Mouse (Mus musculus) E14TG2a.4 (cell line): ENCODE results near the gene Apex2.

Experiments used
- H3K27me3 ChIP-seq: 2 replicates; pipeline ENCODE4 v1.6.1; 2014; ENCODE audit warnings: low read length, control low read depth; ENCODE audit not compliant: insufficient read depth
- H3K36me3 ChIP-seq: 2 replicates; pipeline ENCODE4 v1.6.1; 2014; ENCODE audit warnings: low read length, control low read depth; ENCODE audit not compliant: insufficient read depth
- H3K4me1 ChIP-seq: replicated peaks from 2 replicates; pipeline ENCODE4 v1.6.1; 2014; ENCODE audit warnings: low read depth, low read length, control low read depth
- H3K4me3 ChIP-seq: replicated peaks from 2 replicates; pipeline ENCODE4 v1.5.1; 2014; ENCODE audit warnings: mild to moderate bottlenecking, low read length
- H3K9me3 ChIP-seq: 2 replicates; pipeline ENCODE4 v1.6.1; 2014; ENCODE audit warnings: low read length, control low read depth
- CTCF ChIP-seq: conservative IDR thresholded peaks from 2 replicates; pipeline ENCODE4 v1.5.1; 2014; ENCODE audit warnings: low read length
- NANOG ChIP-seq: IDR thresholded peaks from 2 replicates; pipeline ENCODE4 v1.6.1; 2014; ENCODE audit warnings: borderline replicate concordance, low read length, mixed read lengths
- POU5F1 ChIP-seq: IDR thresholded peaks from 2 replicates; pipeline ENCODE4 v1.6.1; 2014; ENCODE audit warnings: low read length, borderline replicate concordance

Apex2 gene

DNA sequence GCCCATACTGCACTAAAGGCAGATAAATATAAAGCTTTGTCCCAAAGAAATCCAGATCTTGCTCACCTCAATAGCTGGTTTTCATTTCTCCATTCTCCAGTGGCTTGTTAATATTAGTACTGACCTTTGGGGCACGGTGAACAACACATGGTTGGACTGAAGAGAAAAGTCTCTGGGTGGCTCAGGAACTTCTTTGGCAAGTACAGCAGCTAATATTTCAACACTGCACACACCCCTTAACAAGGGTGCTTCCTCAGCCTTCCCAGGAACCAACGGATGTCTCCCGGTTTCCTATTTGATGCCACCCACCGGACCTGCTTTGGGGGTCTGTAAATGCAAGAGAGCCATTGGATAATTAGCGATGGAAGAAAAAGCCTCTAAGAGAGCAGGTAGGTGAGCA, at the start of gene Apex2:
Gene Apex2 (minus strand): TSS at position 173 of the 400 bp plus-strand sequence.
- Histone ChIP-seq H3K27me3 (no peaks in the 10 kb centered on the region), H3K4me1 (peaks cover 16% of the 10 kb centered on the region), H3K36me3 (peaks cover 13% of the 10 kb centered on the region), H3K4me3 (peak within 1 kb of the TSS; percentile 79), H3K9me3 (no peaks in the 10 kb centered on the region)
- TF ChIP-seq CTCF (no peak), POU5F1 (no peak)

DNA sequence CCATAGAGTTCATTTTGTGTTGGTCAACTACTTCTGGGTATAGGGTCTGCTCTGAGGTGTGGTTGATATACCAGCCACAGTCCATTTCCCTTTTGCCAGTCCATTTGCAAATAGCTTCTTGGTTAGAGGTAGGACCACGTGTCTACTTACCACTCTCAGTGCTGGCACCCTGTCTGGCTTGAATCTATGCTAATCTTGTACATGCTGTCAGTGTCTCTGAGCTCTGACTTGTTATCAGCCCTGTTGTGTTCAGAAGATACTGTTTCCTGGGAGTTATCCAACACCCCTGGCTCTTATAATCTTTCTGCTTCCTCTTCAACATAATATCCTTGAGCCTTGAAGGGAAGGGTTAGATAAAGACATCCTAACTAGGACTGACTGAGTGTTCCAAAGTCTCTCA, 46.8 kb upstream of the Apex2 start:
- TF ChIP-seq NANOG: no peak
- no peak for TF ChIP-seq CTCF

DNA sequence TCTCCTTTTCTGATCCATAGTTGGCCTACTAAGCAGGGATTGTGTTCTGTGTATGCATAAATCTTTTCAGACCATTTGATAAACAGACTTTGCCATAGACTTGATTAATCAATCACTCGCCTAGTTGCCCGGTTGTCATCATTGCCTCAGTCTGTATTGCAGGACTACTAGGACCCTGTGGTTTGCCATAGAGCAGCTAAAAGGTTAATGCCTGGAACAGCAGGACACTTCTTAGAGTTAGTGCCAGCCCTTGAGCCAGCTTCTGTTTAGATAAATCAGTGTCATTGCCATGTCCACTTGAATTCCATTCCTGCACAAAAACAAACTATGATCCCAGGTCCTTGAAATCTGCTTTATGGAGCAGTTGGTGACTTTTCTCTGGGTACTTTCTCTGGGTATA, 9.2 kb upstream of the Apex2 start:
- Histone ChIP-seq H3K9me3 (no peaks in the 10 kb centered on the region), H3K4me3 (no peak overlapping the region)
- TF ChIP-seq NANOG (no peak), POU5F1 (no peak), CTCF (no peak)

More for the DNA sequence above, 46.8 kb upstream of the Apex2 start:
- Histone ChIP-seq H3K27me3 (no peaks in the 10 kb centered on the region), H3K4me1 (no peaks in the 10 kb centered on the region), H3K36me3 (no peaks in the 10 kb centered on the region), H3K9me3 (no peaks in the 10 kb centered on the region), H3K4me3 (no peak overlapping the region)

DNA sequence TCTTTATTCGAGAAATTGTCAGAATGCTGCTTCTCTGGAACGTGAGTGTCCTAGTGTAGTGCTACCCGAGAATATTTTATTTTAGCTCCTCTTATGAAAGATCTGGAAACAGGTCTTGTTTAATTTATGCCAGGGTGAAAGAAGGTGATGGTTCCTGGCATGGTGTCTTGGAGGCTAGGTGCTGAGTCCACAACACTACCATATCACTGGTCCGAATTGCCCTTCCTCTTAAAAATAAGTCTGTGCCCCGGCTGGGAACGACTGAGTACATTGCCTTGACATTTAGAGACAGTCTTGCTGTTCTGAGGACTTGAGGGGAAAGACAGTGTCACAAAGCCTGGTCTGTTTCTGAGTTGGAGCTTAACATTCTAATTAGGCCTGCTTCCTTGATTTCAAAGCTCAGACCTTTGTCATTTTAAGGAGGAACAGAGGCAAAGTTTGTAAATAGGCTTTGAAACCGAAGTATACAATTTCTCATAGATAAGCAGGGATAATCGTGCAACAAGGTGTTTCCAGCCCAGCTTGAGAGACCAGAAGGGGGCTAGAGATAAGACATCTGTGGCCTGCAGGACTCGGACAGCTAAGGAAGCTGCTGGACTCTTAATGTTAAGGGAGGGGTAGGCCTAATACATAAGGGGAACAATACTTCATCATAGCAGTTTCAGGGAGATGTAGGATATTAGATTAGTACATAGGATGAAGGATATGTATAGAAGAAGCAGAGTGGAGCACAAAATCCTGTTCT, 5.5 kb upstream of the Apex2 start:
- H3K9me3 ChIP-seq: no peaks in the 10 kb centered on the region
- H3K36me3 ChIP-seq: no peaks in the 10 kb centered on the region
- no peaks in the 10 kb centered on the region for H3K4me1 ChIP-seq
- no peak overlapping the region for H3K4me3 ChIP-seq
- H3K27me3 ChIP-seq: no peaks in the 10 kb centered on the region
- TF ChIP-seq NANOG (no peak), CTCF (no peak), POU5F1 (no peak)

More for the DNA sequence above, 9.2 kb upstream of the Apex2 start:
- Histone ChIP-seq H3K4me1 (no peaks in the 10 kb centered on the region), H3K36me3 (no peaks in the 10 kb centered on the region), H3K27me3 (no peaks in the 10 kb centered on the region)

DNA sequence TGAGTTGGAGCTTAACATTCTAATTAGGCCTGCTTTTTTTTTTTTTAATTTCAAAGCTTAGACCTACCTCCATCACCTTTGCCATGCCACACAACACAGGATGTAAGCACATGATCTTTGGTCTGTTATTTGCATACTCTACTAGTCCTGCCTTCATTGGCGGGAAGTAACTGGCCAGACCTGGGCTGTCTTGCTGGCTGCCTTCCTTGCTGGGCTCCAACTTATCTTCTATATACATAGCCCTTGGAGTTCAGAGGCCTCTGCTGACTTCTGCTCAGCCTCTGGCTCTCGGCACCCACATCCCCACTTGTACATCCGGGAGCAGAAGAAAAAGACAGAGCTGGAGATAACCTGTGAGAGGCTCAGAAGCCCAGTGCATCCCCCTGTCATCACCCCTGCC, 4.5 kb upstream of the Apex2 start:
- Histone ChIP-seq H3K4me3 (no peak overlapping the region), H3K36me3 (no peaks in the 10 kb centered on the region), H3K4me1 (peaks cover 7% of the 10 kb centered on the region), H3K27me3 (no peaks in the 10 kb centered on the region), H3K9me3 (no peaks in the 10 kb centered on the region)
- TF ChIP-seq POU5F1: no peak

DNA sequence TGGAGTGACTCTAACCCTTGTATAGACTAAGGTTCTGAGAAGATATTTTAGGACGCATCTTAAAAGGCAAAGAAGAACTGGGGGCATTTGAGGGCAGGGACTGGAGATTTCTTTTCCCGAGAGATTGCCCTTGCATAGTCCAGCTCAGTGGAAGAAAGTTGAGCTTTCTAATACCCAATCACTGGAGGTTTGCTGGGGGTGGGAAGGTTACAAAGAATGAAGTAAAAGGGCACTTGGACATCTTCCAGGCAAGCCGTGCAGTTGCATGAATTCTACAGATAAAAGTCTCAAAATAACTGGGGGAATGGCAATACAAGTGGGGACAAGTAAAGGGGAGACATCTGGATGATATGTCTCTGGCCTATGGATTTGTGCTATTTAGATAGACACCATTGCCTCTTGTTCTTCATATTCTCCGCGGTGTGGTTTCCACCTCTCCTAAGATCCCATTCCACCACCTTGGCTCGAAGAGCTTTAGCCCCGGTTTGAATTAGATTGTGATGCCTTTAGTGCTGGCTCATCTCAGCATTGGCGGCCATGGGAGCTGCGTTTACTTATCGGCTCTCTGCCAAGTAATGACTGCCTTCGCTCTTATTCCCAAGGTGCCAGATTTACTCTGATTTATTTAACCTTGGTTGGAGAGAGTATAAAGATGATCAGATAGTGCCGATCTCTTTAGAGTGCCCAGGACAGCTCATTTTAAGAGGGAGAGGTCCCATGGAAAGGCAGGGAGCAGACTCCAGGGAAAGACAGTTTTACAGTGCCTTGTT, 3.8 kb upstream of the Apex2 start:
- TF ChIP-seq POU5F1 (no peak), NANOG (no peak), CTCF (no peak)
- Histone ChIP-seq H3K9me3 (no peaks in the 10 kb centered on the region), H3K36me3 (no peaks in the 10 kb centered on the region), H3K4me1 (peaks cover 13% of the 10 kb centered on the region), H3K4me3 (no peak overlapping the region), H3K27me3 (no peaks in the 10 kb centered on the region)

DNA sequence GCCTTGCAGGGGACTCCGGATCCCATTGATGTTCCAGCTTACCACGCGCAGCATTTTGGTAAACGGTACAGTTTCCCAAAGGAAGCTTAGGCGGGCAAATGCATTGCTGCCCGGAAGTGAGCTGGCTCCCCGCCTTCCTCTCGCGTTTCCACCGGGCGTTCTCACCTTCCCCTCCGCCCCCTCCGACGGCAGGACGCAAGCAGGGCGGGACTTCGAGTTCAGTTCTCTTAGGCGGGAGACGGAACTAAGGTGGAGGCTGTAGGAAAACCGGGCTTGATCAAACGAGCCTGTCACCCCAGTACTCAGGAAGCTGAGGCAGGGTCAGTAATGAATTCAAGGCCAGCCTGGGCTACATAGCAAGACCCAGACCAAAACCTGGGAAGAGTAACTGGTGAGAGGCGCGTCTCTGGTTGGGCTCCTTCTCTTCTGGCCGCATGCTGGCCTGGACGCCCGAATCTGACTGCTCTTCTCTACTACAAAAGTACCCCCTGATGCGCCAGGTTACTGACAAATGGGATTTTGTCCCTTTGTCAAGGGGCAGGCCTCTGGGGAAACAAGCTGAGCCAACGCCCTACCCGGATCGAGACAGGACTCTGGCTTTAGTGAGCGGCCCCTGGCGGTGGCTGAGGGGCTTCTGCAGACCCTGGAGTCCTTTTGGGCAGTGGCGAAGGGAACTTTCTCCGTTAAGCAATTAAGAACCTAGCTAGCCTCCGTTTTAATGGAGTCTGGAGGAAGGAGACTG, 1.5 kb downstream of the Apex2 start, which contains the start of gene Pfkfb1:
Gene Pfkfb1 (plus strand): TSS at position 207 of the 742 bp plus-strand sequence.
- Histone ChIP-seq H3K4me3 (peak within 1 kb of the TSS; percentile 79), H3K27me3 (no peaks in the 10 kb centered on the region), H3K4me1 (peaks cover 16% of the 10 kb centered on the region), H3K36me3 (peaks cover 26% of the 10 kb centered on the region), H3K9me3 (no peaks in the 10 kb centered on the region)
- TF ChIP-seq CTCF (peak; percentile 44), NANOG (no peak), POU5F1 (no peak)

DNA sequence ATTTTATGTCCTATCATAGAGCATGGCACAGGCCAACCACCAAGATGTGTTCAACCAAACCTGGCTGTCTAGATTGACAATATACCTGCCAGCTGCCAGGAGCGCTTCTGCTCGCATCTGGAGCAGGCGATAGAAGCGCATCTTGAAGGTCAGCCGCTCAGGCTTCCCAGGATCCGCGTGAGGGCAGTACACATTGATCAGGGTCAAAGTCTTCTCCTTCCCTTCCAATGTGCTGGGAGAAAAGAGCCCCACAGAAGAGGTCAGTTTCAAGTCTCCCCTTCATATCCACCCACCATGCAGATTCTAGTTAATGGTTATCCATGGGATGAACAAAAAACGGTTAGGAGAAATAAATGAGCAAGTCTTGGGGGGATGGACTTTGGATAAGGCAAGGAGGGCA, 4.6 kb downstream of the Apex2 start:
- Histone ChIP-seq H3K9me3 (no peaks in the 10 kb centered on the region), H3K36me3 (peaks cover 42% of the 10 kb centered on the region), H3K27me3 (no peaks in the 10 kb centered on the region), H3K4me1 (peaks cover 16% of the 10 kb centered on the region), H3K4me3 (no peak overlapping the region)
- no peak for TF ChIP-seq POU5F1
- TF ChIP-seq CTCF: no peak
- no peak for TF ChIP-seq NANOG
